Mouse (Mus musculus) heart, postnatal 4 days (tissue): ENCODE results near the gene Scgb1c1. TPM values are rescaled to one million over a fixed set of nuclear protein-coding genes. Genes with fewer than 3 reads are reported as not detected.
A peak's percentile ranks its signal among the peaks of the same experiment; 100 is the strongest.

Experiments
- DNase-seq: peaks from one replicate; pipeline ENCODE4 v3.0.0; 2021
- total RNA-seq, 2 experiments: library from RNA; stranded (reverse); gene quantifications; 2 replicates each; pipeline ENCODE4 v1.2.3; 2021

Gene Scgb1c1
- total RNA-seq, 2 experiments from 2014 or later = 9.7 to 10.6 TPM

GRCm38 (mm10) chr7:140843806-140844205, 1.5 kb upstream of the Scgb1c1 start:
- no peak for DNase-seq

- no peak for DNase-seq
Observed at GRCm38 (mm10) chr7:140845683-140846082, 336 bp downstream of the Scgb1c1 start.

- DNase-seq = no peak
Observed at GRCm38 (mm10) chr7:140846676-140847075, 1.3 kb downstream of the Scgb1c1 start.

GRCm38 (mm10) chr7:140847755-140848580, 2.6 kb downstream of the Scgb1c1 start, which contains the start of gene Odf3:
Odf3 (plus strand) TSS chr7:140847805.
- peak; percentile 49 for DNase-seq

- DNase-seq = no peak
Observed at GRCm38 (mm10) chr7:140848591-140848990, 3.2 kb downstream of the Scgb1c1 start.

GRCm38 (mm10) chr7:140851916-140852315, 6.6 kb downstream of the Scgb1c1 start:
- DNase-seq = no peak

- no peak for DNase-seq
Observed at GRCm38 (mm10) chr7:140853386-140853785, 8.0 kb downstream of the Scgb1c1 start.

- no peak for DNase-seq
Observed at GRCm38 (mm10) chr7:140854483-140854882, 9.1 kb downstream of the Scgb1c1 start.

GRCm38 (mm10) chr7:140855181-140855580, 9.8 kb downstream of the Scgb1c1 start:
- DNase-seq = no peak

GRCm38 (mm10) chr7:140855860-140856784, 10.8 kb downstream of the Scgb1c1 start, which contains the start of gene Gm45785:
Gm45785 (minus strand) TSS chr7:140856331.
- DNase-seq = peak; percentile 82

- peak; percentile 91 for DNase-seq
Observed at GRCm38 (mm10) chr7:140856785-140857549, 11.6 kb downstream of the Scgb1c1 start, which contains the start of gene Ric8a. Ric8a (plus strand) TSS chr7:140856957.

- no peak for DNase-seq
Observed at GRCm38 (mm10) chr7:140857550-140858505, 12.5 kb downstream of the Scgb1c1 start, which contains the start of gene Bet1l. Bet1l (minus strand) TSS chr7:140857577.

- DNase-seq = no peak
Observed at GRCm38 (mm10) chr7:140858746-140859145, 13.4 kb downstream of the Scgb1c1 start.

GRCm38 (mm10) chr7:140859997-140860396, 14.7 kb downstream of the Scgb1c1 start:
- no peak for DNase-seq

GRCm38 (mm10) chr7:140860728-140861127, 15.4 kb downstream of the Scgb1c1 start:
- DNase-seq = no peak

GRCm38 (mm10) chr7:140864761-140865160, 19.4 kb downstream of the Scgb1c1 start:
- no peak for DNase-seq

- DNase-seq = no peak
Observed at GRCm38 (mm10) chr7:140874224-140874623, 28.9 kb downstream of the Scgb1c1 start.

GRCm38 (mm10) chr7:140877364-140877763, 32.0 kb downstream of the Scgb1c1 start:
- no peak for DNase-seq

- no peak for DNase-seq
Observed at GRCm38 (mm10) chr7:140879355-140879754, 34.0 kb downstream of the Scgb1c1 start.

- DNase-seq = no peak
Observed at GRCm38 (mm10) chr7:140880419-140880818, 35.1 kb downstream of the Scgb1c1 start.
